Mouse (Mus musculus): ENCODE measurements at regions not wholly inside any gene's neighbourhood (a gene's known extent, or its start where the extent isn't known, plus 50 kb on each side); places are given as distances from the start of the nearest gene placed in this dataset.
"Not testable (repeated sequence)": the region's sequence is repeated elsewhere in the genome, so short reads cannot be mapped to it uniquely, and the experiment has no call there.

DNA sequence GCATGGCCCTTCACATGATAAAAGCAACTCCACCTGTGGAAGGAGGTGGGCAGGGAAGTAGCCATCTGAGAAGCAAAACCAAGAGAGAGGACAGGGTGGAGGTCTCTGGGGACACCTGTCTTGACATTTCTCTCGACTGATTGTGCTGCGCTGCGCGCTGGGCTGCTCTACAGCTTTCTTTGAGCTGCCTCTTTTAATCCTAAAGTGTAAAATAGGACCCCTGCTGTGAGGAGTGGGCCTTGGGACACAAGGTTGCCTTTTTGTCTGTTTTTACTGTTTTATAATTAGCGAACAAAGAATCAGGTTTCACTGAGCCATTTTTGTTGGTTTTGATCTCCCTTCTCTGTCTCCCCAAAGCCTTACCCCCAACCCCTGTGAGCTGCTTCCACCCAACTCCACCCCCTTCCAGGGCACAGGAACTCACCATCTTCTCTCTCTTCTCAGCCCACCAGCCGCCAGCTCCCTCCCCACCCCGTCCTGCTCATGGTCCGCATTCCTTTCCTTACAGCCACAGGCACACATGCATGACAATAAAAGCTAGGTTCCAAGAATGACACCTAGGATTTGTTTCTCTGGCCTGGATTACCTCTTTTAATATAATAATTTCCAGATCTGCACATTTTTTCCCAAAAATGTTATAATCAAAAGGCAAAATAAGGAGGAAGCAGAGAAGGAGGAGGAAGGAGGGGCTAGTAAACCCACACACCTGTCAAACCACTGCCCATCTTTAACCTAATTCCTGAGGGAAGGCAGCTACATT is 57.3 kb downstream of the Cbln4 start:
- no peaks in the 10 kb centered on the region for H3K9me3 ChIP-seq
- no peak overlapping the region for H3K4me3 ChIP-seq
- H3K27ac ChIP-seq (replicated peaks) = no peak overlapping the region
- H3K4me2 ChIP-seq = no peak overlapping the region
- no peak for ATAC-seq (ENCODE audit: extremely low read depth, insufficient number of reproducible peaks, low FRiP score, low TSS enrichment)
- H3K27me3 ChIP-seq (replicated peaks) = peaks cover 20% of the 10 kb centered on the region; the same call in 1 of the 2 replicates
- H3K4me1 ChIP-seq = no peaks in the 10 kb centered on the region
- WGBS = 32% methylated on average over 8 of the region's 8 CpGs
- H3K36me3 ChIP-seq = no peaks in the 10 kb centered on the region
- H3K9ac ChIP-seq = no peak overlapping the region

DNA sequence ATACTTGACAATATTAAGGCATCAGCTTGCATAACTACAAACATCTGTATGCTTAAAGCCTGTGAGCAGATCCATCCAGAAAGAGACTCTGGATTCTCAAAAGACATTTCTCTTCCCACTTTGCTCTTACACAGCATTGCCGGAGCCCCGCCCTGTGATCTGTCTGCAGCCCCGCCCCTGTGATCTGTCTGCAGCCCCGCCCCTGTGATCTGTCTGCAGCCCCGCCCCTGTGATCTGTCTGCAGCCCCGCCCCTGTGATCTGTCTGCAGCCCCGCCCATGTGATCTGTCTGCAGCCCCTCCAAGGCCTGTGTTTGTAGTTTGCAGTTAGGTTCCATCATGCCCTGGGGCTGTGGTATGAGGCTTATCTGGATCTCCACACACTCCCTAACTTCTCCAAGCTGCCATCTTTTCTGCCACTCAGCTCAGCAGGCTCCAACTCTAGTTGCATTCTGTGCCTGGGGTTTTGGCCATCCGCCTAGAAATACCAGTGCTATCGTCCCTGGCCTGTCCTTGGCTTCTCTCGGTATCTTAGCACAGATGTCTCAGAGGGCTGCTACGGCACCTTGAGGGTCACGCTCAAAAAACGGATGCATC is 73.9 kb downstream of the Cbln4 start:
- Histone ChIP-seq H3K27me3 (replicated peaks) (no peaks in the 10 kb centered on the region), H3K4me3 (no peak overlapping the region), H3K27ac (replicated peaks) (peak overlapping the region; percentile 61), H3K9me3 (no peaks in the 10 kb centered on the region), H3K4me2 (no peak overlapping the region), H3K4me1 (peaks cover 12% of the 10 kb centered on the region), H3K36me3 (no peaks in the 10 kb centered on the region), H3K9ac (no peak overlapping the region)
- peak; percentile 61; the same call in 1 of the 2 replicates for ATAC-seq (ENCODE audit: extremely low read depth, insufficient number of reproducible peaks, low FRiP score, low TSS enrichment)
- 38% methylated on average over 13 of the region's 13 CpGs for WGBS

DNA sequence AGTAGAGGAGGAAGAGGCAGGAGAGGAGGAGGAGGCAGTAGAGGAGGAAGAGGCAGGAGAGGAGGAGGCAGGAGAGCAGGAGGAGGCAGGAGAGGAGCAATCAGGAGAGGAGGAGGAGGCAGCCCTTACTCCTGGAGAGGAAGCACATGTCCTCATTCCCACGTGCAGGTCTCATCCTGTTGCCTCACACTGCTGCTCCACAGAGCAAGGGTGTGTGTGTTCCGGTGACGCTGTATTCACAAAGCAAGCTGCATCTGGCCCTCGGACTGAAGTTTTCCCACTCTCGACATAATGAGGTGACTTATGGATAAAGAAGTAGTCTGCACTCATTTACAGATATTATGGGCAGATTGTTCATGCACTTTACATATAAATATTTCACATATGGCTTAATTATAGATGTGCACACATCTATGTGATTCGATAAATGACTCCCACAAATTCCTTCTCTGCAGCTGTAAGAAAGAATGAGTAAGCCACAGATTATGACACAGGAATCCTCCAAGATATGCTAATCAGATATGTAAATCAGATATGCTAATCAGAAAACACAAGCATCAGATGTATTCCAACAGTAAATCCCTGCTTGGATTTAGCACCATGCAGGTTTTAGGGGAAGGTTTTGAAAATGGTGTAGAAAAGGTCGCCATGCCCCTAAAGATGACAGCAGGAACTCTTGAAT is 96.6 kb downstream of the Cbln4 start:
- Histone ChIP-seq H3K9me3 (0 out of 2 replicates have a peak, but pooled peaks cover 4% of the 10 kb centered on the region), H3K4me3 (no peak overlapping the region), H3K27me3 (replicated peaks) (no peaks in the 10 kb centered on the region), H3K4me2 (no peak overlapping the region), H3K27ac (replicated peaks) (no peak overlapping the region), H3K9ac (no peak overlapping the region), H3K4me1 (no peaks in the 10 kb centered on the region), H3K36me3 (no peaks in the 10 kb centered on the region)
- no peak for ATAC-seq (ENCODE audit: extremely low read depth, insufficient number of reproducible peaks, low FRiP score, low TSS enrichment)
- WGBS = 72% methylated on average over 7 of the region's 7 CpGs

DNA sequence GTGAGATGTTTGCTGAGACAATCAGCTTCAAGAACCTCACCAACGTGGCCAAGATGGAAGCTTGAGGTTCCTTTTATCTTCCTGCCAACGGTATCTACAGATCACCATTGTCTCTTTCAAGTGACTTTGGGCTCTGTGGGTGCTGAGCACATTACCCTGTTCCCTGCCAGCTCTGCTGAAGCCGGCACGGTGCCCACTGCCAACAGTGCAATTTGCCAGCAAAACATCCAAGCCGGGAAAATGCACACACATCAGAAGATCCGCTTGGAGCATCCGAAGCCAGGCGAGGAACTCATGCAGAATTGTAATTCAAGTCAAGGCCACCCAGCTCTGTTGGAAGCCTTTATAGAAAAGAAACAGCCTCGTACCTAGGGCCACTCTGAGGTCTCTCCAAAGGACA is 100.6 kb downstream of the Cbln4 start:
- Histone ChIP-seq H3K9me3 (0 out of 2 replicates have a peak, but pooled peaks cover 3% of the 10 kb centered on the region), H3K36me3 (no peaks in the 10 kb centered on the region), H3K4me1 (peaks cover 10% of the 10 kb centered on the region), H3K27me3 (replicated peaks) (no peaks in the 10 kb centered on the region), H3K9ac (no peak overlapping the region), H3K4me3 (no peak overlapping the region), H3K27ac (replicated peaks) (no peak overlapping the region), H3K4me2 (no peak overlapping the region)
- no peak for ATAC-seq (ENCODE audit: extremely low read depth, insufficient number of reproducible peaks, low FRiP score, low TSS enrichment)
- WGBS = 79% methylated on average over 9 of the region's 9 CpGs

GRCm38 (mm10) chr2:171935646-171936325 is 107.5 kb downstream of the Cbln4 start:
- H3K4me3 ChIP-seq = no peak overlapping the region
- no peak overlapping the region for H3K4me2 ChIP-seq
- no peaks in the 10 kb centered on the region for H3K36me3 ChIP-seq
- peaks cover 10% of the 10 kb centered on the region for H3K4me1 ChIP-seq
- 62% methylated on average over 13 of the region's 13 CpGs for WGBS
- ATAC-seq (ENCODE audit: extremely low read depth, insufficient number of reproducible peaks, low FRiP score, low TSS enrichment) = no peak
- H3K27ac ChIP-seq (replicated peaks) = no peak overlapping the region
- H3K27me3 ChIP-seq (replicated peaks) = no peaks in the 10 kb centered on the region
- no peaks in the 10 kb centered on the region for H3K9me3 ChIP-seq
- no peak overlapping the region for H3K9ac ChIP-seq

- WGBS = 73% methylated on average over 5 of the region's 5 CpGs
- Histone ChIP-seq H3K27ac (replicated peaks) (no peak overlapping the region), H3K9ac (no peak overlapping the region), H3K27me3 (replicated peaks) (no peaks in the 10 kb centered on the region), H3K36me3 (no peaks in the 10 kb centered on the region), H3K4me3 (no peak overlapping the region), H3K4me2 (no peak overlapping the region), H3K9me3 (no peaks in the 10 kb centered on the region), H3K4me1 (no peaks in the 10 kb centered on the region)
- ATAC-seq (ENCODE audit: extremely low read depth, insufficient number of reproducible peaks, low FRiP score, low TSS enrichment) = no peak
These were observed 122.3 kb downstream of the Cbln4 start for GRCm38 (mm10) chr2:171920960-171921359.

DNA sequence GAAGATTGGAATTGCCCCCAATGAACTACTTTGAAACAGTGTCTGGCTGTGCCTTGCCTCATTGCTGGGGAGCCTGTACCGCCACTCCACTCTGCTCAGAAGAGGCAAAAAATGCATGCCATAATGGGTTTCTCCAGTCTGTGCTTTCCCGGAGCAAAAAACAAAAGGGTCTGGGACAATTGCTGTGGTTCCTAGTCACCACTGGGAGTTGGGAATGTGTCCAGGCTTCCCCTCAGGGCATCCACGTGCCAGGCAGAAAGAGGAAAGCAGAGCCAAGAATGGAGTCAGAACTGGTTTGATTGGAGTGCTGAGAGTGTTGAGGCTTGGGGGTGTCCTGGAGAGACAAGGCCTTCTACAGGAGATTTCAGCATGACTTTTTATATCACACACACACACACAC is 156.0 kb downstream of the Cbln4 start:
- H3K9me3 ChIP-seq = no peaks in the 10 kb centered on the region
- 87% methylated on average over 3 of the region's 3 CpGs for WGBS
- ATAC-seq (ENCODE audit: extremely low read depth, insufficient number of reproducible peaks, low FRiP score, low TSS enrichment) = no peak
- H3K4me1 ChIP-seq = no peaks in the 10 kb centered on the region
- H3K4me3 ChIP-seq = no peak overlapping the region
- H3K4me2 ChIP-seq = no peak overlapping the region
- H3K36me3 ChIP-seq = no peaks in the 10 kb centered on the region
- H3K27me3 ChIP-seq (replicated peaks) = no peaks in the 10 kb centered on the region
- H3K27ac ChIP-seq (replicated peaks) = no peak overlapping the region
- H3K9ac ChIP-seq = no peak overlapping the region

DNA sequence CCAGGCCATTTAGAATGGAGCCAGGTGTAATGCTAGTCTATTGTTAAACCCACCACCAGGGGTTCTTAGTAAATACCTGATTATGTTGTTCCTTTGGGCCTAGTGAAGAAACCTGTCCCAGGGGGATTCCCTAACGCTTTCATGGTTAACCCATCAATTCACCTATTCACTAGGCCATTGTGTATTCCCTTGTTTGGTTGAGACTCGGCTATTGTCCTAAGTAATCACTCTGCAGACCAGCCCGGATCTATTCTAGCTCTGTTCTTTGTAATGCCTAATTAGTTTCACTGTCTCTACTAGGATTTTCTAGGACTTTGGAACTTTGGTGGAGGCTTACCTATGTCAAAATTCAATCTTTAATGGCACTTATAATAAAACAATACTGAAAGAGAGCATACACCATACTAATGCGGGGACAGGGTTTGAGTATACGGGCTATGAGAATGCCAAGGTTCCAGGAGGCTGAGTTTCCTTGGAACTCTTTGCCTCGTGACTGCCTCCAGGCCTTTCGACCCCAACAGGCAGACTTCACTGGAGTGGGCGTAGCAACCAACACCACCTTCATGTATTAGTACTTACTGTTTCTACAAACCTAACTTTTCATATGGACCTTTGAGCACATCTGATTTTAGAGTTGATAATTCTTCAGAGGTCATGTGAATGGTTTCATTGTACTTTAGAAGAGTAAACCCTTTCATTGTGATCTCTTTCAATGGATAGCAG is 163.9 kb downstream of the Cbln4 start:
- not testable (repeated sequence) for H3K27me3 ChIP-seq (replicated peaks); H3K36me3 ChIP-seq; H3K4me3 ChIP-seq; H3K4me2 ChIP-seq; H3K9me3 ChIP-seq; H3K27ac ChIP-seq (replicated peaks); ATAC-seq (ENCODE audit: extremely low read depth, insufficient number of reproducible peaks, low FRiP score, low TSS enrichment); H3K9ac ChIP-seq
- peaks cover 11% of the 10 kb centered on the region; the same call in 1 of the 2 replicates for H3K4me1 ChIP-seq
- WGBS = 82% methylated on average over 8 of the region's 8 CpGs

GRCm38 (mm10) chr2:171867550-171867949 is 175.7 kb downstream of the Cbln4 start:
- H3K27ac ChIP-seq (replicated peaks) = no peak overlapping the region
- ATAC-seq (ENCODE audit: extremely low read depth, insufficient number of reproducible peaks, low FRiP score, low TSS enrichment) = no peak
- no peaks in the 10 kb centered on the region for H3K9me3 ChIP-seq
- 82% methylated on average over 3 of the region's 3 CpGs for WGBS
- no peak overlapping the region for H3K4me2 ChIP-seq
- no peak overlapping the region for H3K4me3 ChIP-seq
- no peaks in the 10 kb centered on the region for H3K4me1 ChIP-seq
- 0 out of 2 replicates have a peak, but pooled peaks cover 3% of the 10 kb centered on the region for H3K27me3 ChIP-seq (replicated peaks)
- no peak overlapping the region for H3K9ac ChIP-seq
- H3K36me3 ChIP-seq = no peaks in the 10 kb centered on the region

DNA sequence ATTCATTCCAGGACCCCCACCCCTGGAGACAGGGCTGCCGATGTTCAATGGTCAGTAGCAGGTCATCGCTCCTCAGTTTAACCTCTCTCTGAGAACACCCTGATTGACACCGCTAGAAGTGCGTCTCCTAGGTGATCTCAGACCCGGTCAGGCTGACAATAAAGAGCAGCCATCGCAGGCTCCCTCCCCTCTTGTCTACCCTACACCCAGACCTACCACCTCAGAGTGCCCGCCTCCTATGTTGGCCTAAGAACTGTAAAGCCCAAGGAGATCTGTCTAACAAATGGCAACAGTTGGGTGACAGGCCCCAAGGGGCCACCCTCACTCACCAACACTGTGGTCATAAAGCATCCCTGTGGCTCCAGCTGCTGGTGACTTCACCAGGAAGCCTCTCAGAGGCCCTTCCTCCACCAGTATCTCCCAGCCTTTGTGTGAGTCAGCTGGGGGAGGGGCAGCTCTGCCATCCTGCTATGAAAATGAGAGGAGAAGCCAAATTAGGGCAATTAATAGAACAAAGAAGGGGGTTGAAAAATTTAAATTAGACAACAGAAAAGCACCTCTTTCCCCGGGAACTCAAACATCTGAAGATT is 178.8 kb downstream of the Cbln4 start:
- no peak for ATAC-seq (ENCODE audit: extremely low read depth, insufficient number of reproducible peaks, low FRiP score, low TSS enrichment)
- Histone ChIP-seq H3K4me3 (no peak overlapping the region), H3K4me2 (no peak overlapping the region), H3K27me3 (replicated peaks) (no peaks in the 10 kb centered on the region), H3K4me1 (no peaks in the 10 kb centered on the region), H3K36me3 (no peaks in the 10 kb centered on the region), H3K9me3 (no peaks in the 10 kb centered on the region), H3K9ac (no peak overlapping the region), H3K27ac (replicated peaks) (no peak overlapping the region)
- WGBS = 90% methylated on average over 8 of the region's 8 CpGs
